Mouse (Mus musculus) cerebellum, postnatal 14 days (tissue): ENCODE data around the gene Ramp2.

Source experiments
- DNase-seq, 2 experiments: peaks; one replicate each; pipeline ENCODE4 v3.0.0; 2021; ENCODE audit warnings: mixed read lengths in 2 of 2

The Ramp2 gene

DNA sequence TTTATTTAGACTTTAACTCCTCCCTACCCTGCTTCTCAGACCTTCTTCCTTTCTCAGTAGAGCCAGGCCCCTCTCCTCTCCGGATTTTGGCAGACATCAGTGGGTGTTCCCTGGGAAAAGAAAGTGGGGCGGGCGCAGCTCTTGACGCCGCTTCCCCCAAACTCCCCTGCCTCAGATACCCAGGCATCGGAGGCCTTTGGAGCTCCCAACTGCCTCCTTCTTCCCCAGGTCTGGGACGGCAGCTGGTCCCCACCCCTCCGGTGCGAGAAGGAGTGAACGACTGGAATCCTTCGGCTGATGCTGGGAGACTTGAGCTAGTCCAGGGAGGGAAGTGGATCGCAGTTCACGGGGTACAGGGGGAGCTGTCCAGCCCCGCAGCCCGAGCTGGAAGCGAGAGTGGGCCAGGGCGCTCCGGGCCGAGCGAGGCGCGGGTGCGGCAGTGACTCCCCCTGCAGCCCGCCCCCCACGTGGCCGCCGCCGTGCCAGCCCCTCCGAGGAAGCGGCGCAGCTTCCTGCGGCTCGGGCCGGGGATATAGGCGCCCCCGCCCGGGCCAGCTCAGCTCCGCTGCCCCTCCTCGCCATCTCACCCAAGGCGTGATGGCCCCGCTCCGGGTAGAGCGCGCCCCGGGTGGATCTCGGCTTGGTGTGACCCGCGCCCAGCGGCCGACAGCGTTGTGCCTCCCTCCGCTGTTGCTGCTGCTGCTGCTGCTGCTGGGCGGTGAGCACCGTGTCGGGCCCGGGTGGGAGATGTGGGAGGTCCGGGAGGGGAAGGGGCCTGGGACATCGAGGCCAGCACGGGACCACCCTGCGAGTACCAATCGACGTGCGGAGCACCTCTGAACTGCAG, at the start of gene Ramp2:
Gene Ramp2, plus strand, starts transcription at position 174 of the 847 bp plus-strand sequence.
- peak; percentile 24 for DNase-seq

DNA sequence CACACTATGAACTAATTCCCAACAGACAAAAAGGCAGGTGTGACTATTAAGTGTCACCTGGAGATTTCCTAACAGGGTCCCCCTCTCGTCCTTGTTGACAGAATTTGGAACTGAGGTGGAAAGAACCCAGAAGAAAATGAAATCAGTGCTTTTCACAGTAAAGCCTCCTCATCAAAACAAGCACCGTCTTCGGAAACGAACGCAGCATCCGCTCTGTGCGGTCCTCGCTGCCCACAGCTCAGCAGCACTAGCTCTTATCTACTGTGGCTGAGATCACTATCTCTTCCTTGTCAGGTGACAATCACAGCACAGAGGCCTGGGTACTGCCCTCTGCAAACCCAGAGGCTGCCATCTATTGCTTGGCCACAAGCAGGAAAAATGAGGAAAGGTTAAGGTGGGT, 49.7 kb upstream of the Ramp2 start:
- peak in 1 of 2 experiments; percentile 5 for DNase-seq

DNA sequence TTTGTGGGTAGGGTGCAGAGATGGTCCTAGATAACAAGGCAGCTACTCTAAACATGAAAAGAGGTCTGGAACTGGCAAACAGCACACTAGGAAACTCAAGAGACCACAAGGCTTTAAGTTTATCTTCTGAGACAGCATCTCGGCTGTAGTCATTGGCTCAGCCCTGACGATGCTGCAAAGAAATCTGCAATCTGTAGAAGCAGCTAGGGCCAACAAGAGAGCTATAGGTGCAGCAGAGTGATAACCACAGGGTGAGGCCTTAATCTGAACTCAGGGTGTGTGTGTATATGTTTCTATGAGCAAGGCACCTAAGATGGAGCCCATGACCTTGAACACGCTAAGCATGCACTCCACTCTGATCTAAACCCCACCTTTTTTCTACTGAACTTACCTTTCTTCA, 46.3 kb upstream of the Ramp2 start:
- no peak for DNase-seq

DNA sequence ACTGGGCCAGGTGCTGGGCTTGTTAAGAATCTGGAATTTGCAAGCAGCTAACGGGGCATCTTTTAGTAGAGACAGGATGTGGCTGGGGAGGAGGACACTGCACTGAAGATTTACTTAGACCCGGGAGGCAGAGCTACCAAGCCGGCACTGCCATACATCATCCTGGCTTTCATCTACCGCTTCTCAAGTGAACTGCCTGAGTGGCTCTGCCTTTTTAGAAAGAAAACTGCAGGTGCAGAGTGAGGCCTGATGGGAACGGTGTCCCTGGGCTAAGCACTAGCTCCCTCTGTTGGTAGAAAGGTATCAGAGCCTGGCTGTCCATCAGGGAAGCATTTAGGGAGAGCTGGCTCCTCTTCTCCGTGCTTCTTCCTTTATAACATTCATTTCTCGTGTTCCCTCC, 44.8 kb upstream of the Ramp2 start:
- DNase-seq, result peak; percentile 78 to 83

DNA sequence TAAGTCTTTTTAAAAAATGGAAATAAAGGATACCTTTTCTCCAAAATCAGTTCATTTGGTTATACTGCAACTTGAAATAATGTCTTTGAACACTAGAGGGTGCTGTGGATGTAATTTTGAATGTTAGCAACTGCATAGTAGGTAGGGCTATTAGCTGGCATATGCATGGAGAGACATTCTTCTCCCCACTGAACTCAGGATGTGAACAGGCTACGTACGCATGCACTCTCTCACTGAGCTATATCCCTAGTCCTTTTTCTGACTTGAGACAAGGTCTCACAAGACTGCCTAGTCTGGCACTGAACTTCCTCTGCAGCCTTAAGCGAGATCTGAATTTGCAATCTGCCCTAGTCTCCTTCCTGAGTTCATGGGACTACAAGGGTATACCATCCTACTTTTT, 33.9 kb upstream of the Ramp2 start:
- peak; percentile 52 to 79 for DNase-seq

DNA sequence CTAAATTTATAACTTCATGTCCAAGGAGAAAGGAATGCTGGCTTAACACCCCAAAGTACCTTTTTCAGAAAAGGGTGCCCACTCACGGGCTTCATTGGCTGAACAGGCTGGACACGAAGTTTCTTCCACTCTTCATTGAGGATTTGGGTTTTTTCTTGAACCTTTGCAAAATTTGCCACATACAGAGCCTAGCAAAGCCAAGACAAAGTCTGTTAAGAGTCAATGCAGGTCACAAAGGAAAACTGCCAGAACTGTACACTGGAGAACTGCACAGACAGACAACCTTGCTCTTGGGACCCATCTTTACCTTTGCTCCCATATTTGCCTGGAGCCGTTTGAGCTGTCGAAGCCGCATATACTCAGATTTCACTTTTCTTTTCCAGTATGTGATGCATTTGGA, 28.9 kb upstream of the Ramp2 start:
- DNase-seq, result no peak

DNA sequence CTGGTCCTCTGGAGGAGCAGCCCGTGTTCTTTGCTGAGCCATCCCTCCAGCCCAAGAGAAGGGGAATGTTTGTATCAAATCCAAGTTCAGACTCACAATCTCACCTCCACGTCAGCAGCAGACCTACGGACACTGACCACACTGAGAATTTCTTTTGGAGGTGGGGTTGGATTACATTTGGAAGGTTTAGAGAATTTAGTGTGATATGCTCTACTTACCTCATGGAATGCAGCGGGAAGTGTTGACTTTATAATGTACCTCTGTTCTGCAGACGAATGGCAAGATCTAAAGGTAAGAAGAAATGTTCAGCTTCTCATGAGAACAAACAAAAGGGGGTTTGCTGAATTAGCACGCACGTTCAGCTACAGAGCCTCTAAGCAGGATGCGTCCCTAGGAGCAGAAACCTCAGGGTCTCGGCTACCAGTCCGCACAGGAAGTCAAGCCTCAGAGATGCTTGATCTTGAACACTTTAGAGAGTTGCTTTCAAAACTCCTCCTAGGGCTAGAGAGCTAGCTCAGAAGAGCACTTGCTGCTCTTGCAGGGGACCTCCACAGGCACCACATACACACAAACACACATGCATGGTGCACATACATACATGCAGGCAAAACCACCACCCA, 27.3 kb upstream of the Ramp2 start:
- no peak for DNase-seq

DNA sequence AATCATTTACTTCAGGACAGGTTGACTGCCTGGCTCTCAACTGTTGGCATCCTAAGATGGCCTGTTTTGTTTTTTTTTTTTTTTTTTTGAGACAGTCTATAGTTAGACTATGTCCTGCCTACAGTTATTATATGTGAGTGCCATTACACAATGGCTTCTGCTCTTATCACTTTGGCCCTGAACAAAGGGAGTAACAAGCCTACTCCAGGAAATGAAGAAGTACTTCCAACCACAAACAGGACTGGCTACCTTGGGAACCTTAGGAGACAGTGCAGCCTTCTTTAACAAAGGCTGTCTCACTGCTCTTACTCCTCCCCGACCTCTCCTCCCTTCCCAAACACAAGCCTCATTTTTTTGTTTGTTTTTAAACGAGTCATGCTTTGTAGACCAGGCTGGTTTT, 25.0 kb upstream of the Ramp2 start:
- no peak for DNase-seq

DNA sequence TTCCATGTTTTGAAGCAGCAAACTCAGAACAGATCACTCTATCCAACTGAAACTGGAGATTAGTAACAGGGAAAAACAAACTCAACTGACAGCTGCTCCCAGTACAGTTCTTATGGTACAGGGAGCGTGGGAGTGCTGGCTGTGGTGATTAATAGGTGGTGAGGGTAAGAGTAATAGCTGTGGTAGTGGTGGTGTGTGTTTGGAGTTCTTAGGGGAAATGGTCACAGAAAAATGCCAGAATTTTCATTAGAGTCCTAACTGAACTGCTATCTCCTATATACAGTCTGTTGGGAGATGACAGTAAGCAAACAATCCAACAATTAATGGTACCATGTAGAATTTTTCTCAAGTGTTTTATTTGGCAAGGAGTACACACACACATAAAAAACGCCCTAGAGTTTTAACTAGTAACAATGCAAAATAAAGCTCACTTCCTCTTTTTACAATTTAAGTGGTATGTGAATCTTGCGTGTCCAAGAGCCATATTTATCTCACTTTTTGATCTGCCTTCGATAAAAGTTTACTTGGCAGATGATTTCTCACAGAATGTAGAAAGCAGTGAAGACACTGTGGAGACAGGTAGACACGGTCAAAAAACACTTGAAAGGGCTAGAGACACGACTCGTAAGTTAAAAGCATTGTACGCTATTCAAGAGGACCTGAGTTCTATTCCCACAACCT, 24.4 kb upstream of the Ramp2 start:
- no peak for DNase-seq

DNA sequence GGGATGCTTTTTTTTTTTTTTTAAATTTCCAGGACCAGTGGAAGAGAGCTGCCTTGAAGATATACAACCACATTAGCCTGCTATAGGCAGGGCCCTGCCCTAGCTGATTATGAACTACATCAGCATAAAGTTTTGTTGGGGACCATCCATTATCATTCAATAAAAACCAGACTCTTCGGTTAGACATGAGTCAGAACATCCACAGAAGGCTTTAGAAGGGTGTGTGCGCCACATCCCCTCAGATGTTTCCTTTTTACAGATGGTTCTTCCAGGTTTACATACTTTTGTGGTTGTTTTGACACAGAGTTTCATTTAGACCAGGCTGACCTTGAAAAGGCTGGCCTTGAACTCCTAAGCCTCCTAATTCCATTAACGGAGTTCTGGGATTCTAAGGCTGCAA, 21.5 kb upstream of the Ramp2 start:
- no peak for DNase-seq

DNA sequence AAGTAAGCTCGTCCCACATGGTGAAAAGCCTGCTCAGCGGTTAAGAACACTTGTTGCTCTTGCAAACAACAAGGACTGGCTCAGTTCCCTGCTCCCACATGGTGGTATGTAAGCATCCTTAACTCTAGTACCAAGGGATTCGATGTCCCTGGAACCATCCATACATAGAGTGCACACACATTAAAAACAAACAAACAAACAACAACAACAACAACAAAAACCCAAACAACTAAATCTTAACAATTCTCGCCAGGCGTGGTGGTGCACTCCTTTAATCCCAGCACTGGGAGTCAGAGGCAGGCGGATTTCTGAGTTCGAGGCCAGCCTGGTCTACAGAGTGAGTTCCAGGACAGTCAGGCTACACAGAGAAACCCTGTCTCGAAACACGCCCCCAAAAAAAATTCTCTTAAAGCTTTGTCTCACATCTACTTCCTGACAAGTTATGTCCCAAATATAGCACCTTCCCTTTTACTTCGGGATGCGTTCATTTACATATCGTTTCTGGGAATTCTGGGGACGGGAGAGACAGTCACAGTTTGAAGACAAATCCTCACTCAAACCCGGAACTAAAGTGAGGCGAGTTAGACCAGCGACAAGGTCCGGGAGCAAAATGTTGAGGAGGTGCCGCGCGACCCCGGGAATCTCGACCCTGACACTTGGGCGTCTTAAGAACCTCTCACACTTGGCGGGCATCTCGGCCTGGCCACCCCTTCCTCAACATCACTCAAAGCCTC, 20.3 kb upstream of the Ramp2 start:
- peak; percentile 9 to 16 for DNase-seq

DNA sequence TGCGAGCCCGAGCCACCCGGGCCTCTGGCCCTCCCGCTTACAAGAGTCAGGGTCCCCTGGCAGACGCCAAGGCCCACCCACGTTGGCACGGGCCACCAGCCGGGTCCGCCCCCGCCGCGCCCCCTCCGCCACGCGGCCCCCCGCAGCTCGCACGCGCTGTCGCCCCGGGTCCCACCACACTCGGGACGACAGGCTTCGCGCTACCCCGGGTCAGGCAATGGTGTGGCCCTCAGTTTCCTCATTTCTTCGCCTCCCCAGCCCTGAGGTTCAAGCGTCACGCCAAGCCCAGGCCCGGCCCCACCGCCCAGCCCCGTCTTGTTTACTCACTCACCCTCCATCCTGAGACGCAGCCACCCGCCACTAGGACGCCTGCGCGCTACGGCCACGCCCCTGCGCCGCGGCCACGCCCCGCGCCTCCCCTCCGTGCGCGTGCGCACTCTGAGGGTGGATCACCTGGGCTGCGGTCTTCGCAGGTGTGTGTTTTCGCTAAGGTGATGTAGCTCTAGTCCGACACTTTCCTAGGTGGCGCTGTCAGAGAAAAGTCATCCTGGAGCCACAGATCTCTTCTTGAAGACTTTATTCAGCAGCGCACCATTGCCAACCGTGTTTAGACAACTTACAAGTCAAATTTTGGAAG, 19.6 kb upstream of the Ramp2 start, which contains the start of gene Ezh1:
Gene Ezh1, minus strand, starts transcription at position 399 of the 637 bp plus-strand sequence.
- DNase-seq, result peak; percentile 95 to 98

DNA sequence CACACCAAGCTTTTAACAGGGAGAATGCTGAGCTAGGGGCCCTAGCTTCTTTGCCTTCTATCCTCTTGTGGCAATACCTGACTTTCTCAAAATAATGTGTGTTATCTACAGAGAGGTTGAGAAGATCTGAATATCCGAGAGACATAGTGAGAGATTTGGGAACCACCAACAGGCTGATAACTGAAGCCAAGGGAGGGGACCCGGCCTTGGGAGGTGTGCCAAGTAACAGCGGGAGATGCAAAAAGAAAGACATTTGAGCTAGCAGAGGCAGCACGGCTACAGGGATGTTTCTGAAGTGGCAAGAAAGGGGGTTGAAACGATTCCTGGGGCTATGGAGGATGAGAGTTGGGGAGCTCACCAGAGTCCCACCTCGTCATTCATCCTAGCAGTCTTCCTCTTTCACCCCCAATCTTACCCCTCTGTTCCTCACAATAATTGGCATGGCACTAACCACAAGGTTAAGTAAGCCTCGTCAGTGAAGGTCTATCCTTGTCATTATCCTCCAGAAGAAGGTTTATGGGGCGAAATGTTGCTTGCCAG, 16.4 kb upstream of the Ramp2 start:
- peak; percentile 58 to 68 for DNase-seq

DNA sequence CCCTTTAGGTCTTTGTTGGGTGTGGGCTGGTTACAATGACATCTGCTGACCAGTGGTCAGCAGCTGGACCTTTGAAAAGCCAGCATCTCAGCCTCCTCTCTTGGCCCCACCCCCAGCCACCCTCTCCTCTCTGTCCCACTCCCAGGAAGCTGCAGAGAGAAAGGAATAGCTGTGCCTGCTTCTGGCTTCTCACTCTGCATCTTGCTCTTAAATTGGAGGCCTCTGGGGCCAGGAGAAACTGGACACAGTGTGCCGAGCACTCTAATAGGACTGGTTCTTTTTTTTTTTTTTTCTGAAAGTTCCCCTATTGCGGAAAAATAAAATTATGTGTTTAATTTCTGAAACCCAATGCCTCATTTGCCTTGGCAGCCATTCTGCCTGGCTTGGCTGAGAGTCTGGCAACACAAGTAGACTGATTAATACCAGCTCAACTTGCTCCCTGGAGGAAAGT, 15.7 kb upstream of the Ramp2 start:
- DNase-seq, result peak in 1 of 2 experiments; percentile 15

DNA sequence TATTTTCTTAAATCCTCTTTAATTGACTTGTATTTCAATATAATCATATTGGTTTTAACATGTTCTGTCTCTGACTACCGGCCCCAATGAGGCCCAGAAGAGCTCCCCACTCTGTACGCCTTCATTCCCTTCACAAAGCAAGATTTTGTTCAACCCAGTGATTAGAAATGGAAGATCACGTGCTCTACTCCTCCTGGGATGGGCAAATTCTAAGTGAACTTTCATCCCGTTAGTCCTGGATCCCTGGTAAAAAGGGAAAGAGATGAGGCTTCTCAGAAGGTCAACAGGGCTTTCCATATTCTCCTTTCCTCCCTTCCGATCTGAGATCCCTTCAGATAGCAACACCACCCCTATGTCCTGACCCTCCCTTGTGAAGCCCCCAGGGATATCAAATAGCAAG, 15.3 kb upstream of the Ramp2 start:
- no peak for DNase-seq

DNA sequence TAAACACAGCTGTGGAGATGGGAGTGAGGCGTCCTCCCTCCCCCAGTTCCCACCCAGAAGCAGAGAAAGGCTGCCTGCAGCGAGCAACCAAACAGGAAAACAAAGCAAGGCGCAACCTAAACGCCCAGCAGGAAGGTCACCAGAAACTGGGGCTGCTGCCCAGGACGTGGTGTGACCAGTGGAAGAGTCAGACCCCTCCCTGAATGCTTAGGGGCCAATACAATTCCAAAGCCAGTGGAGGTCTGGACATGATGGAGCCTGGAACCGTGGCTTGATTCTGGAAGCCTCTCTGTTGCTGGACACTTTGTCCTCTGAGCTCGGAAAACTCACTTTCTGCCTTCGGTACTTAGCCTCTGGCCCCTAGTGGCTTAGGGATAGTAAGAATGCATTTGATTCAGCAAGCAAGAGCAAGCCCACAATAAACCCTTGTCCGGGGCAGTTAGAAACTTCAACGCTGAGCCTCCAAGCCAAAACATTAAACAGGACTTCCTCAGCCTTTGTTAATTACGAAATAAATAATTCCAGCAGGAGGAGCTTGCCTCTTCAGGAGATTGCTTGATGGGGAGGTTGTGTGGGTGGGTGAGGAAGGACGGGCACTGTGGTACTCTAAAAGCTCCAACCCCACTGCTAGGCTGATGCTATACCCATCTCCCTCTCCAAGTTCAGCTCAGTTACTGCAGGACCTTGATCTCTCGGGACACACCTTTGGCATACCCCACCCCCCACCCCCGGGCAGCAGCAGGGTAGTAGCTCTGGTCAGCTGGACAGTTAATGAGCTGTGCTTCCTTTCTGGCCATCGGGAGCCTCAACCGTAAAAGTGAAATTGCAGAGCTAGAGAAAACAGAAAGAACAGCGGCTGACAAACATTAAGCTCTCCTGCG, 14.6 kb upstream of the Ramp2 start:
- peak; percentile 16 to 18 for DNase-seq

DNA sequence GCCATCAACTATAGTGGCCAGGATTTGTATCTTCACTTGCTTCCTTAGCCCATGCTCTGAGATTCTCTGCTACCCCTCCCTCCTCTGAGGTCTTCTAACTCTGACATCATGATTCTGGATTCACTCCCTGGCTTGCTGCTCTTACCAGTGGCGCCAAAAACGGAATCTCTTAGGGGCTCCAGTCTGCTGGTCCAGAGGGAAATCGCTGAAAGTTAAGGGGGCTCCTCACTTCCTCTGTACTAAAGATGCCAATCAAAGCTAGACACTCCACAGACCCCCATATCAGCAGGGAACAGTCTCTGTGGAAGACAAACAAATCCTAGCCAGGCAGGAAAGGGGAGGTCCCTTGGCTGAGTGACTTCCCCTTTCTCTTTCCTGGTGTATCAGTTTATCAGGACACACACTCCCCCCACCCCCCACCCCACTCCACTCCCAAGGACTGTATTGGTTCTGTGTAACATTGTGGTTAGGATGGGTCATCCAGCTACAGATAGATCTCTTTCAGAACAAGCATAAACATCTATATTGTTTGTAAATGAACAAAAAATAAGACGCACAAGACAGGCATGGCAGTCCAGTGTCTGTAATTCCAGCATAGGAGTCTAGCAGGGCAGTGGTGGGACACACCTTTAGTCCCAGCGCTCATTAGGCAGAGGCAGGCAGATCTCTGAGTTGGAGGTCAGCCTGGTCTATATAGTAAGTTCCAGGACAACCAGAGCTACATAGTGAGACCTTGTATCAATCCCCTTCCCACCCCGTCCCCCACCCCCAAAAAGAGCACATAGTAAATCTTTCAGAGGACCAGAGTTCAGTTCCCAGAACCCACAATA, 13.6 kb upstream of the Ramp2 start:
- DNase-seq, result no peak

DNA sequence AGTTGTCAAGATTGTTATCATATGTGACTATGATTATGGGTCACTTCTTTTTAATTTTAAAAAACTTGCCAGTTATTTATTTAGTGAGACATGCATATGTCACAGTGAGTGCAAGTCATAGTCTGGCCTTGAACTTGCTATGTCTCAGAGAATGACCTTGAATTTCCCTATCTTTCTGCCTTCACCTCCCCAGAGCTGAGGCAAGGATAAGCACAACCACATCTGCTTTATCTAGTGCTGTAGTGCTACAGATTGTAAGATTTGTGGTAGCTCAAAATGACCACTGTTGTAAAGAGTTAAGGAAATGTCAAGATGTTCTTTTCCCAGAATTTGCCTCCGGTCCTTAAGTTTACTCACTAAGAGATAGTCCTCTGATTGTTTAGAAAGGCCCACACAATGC, 12.6 kb upstream of the Ramp2 start:
- no peak for DNase-seq

DNA sequence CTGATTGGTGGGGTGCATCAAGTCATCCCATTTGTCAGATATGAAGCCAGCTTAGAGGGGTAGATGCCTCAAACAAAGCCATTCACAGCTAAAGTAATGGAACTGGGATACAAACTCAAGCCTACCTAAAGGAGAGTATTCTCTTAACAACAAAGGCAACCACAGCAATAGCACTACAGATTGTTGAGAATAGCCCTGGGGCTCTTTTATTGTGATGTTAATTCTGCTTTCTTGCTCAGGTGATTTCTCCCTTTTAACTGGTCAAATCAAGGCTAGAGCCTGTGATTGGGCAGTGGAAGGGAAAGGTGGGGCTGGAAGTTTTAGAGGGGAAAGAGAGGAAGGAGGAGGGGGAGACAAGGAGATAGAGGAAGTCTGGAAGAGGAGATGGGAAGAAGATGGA, 11.7 kb upstream of the Ramp2 start:
- no peak for DNase-seq

DNA sequence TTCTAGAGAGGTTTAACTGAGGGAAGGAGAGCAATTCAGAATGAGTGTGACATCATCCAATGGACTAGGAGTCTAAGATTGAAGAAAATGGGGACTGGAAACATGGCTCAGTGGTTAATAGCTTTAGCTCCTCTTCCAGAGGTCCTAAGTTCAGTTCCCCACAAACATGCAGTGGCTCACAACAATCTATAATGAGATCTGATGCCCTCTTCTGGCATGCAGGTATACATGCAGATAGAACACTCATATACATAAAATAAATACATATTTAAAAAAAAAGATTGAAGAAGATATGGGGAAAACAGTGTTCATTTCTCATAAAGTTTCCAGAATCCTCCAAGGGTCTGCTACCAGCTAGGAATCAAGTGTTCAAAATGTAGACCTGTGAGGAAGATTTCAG, 10.4 kb upstream of the Ramp2 start:
- no peak for DNase-seq
